Mouse (Mus musculus) Muller cell, postnatal 12 days (primary cell): Measurements from ENCODE around the gene Rpl29.

Experiments used
- DNase-seq: peaks from one replicate; pipeline ENCODE4 v3.0.0-alpha.2; 2015; ENCODE audit errors: inconsistent ontology term

Gene Rpl29

GRCm38 (mm10) chr9:106454888-106455681 is 25.8 kb downstream of the Rpl29 start:
- DNase-seq: peak; percentile 74

- DNase-seq: peak; percentile 47
These were observed 27.3 kb downstream of the Rpl29 start for GRCm38 (mm10) chr9:106456325-106457162.

GRCm38 (mm10) chr9:106457163-106457559 is 27.9 kb downstream of the Rpl29 start:
- DNase-seq: no peak

GRCm38 (mm10) chr9:106457920-106458319 is 28.7 kb downstream of the Rpl29 start:
- DNase-seq: no peak

GRCm38 (mm10) chr9:106459946-106460345 is 30.7 kb downstream of the Rpl29 start:
- DNase-seq: no peak

- DNase-seq: no peak
These were observed 31.3 kb downstream of the Rpl29 start for GRCm38 (mm10) chr9:106460401-106461025.

- no peak for DNase-seq
These were observed 31.8 kb downstream of the Rpl29 start for GRCm38 (mm10) chr9:106461026-106461415.

GRCm38 (mm10) chr9:106461641-106462429 is 32.6 kb downstream of the Rpl29 start:
- DNase-seq: no peak

- DNase-seq: no peak
These were observed 33.2 kb downstream of the Rpl29 start for GRCm38 (mm10) chr9:106462430-106462800.

- DNase-seq: no peak
These were observed 34.1 kb downstream of the Rpl29 start for GRCm38 (mm10) chr9:106463122-106464063.

GRCm38 (mm10) chr9:106464751-106465541 is 35.7 kb downstream of the Rpl29 start:
- peak; percentile 79 for DNase-seq

GRCm38 (mm10) chr9:106465571-106466200 is 36.4 kb downstream of the Rpl29 start, which contains the start of gene Gpr62:
Gpr62 (minus strand) TSS chr9:106465938.
- DNase-seq: peak; percentile 75

- no peak for DNase-seq
These were observed 37.5 kb downstream of the Rpl29 start for GRCm38 (mm10) chr9:106466721-106467120.

- DNase-seq: no peak
These were observed 38.5 kb downstream of the Rpl29 start for GRCm38 (mm10) chr9:106467746-106468145.

- no peak for DNase-seq
These were observed 40.1 kb downstream of the Rpl29 start for GRCm38 (mm10) chr9:106469317-106469716.

GRCm38 (mm10) chr9:106469776-106470175 is 40.5 kb downstream of the Rpl29 start:
- no peak for DNase-seq

GRCm38 (mm10) chr9:106470991-106471750 is 41.9 kb downstream of the Rpl29 start:
- DNase-seq: no peak

GRCm38 (mm10) chr9:106471892-106472291 is 42.6 kb downstream of the Rpl29 start:
- peak; percentile 91 for DNase-seq
